Mouse (Mus musculus): ENCODE data around the gene Fam221b. TPM values are rescaled to one million over a fixed set of nuclear protein-coding genes. Genes with fewer than 3 reads are reported as not detected.
A peak's percentile ranks its signal among the peaks of the same experiment; 100 is the strongest.

Fam221b gene
- total RNA-seq, 2 experiments from 2014 or later: 0.10 to 0.19 TPM

DNA sequence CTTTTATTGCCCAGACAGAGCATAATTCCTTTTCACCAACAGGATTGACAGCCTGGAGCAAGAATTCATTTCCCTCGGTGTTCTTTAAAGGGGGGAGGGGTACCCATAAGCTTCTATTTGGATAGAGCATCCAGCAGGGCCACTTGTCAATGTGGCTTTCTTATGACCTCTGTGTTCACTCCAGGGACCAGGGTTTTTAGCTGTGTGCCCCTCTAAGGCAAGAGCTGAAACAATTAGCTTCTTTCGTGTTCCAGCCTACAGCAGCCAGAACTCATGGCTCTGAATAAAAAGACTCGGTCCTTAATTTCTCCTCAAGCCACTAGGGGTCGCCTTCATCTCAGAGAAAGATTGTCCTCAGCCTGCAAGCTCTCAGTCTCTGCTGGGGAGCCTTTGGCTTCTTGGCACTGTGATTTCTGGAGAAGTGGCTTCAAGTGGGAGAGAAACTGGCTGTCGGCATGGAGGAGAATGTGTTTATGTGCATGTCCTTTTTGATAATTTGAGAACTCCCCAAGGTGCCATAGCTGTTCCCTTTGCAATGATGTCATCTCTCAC is 38.8 kb downstream of the Fam221b start:
- DNase-seq: peak; percentile 75 to 87
- intact Hi-C loops (cut with DNase I): loop anchor here (1.0 to 10.0 kb wide), 4 partner anchors 37 to 235 kb away; partner anchors contain the start of genes Gba2 and Rgp1

DNA sequence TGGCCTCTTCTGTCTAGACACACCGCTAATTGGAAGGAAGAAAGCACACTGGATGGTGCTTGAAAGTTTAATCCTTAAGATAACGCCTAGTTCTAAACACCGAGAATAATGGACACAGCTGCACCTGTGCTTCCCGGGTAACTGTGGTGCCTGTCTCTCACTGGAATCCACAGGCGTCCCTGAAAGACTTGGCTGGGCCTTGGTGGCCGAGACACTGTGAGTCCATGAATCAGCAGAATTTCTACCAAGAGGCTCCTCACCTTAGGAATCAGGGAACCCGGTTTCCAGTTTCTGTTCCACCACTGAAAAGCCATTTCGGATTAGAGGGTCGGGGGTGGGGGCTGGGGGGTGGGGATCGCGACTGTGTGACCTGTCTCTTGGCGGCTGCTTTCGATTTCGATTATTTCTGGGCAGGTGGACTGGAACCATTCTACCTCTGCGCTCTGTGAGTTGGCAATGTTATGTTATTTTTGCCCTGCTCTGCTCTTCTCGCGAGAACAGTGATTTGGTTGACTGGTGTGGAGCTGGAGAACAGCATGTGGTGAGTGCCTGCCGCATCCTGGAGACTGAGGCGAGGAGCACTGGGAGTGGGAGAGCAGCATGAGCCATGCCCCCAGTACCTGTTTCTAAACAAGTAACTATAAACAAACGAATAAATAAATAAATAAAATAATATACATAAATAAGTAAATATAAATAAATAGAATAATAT is 39.7 kb downstream of the Fam221b start:
- no peak for DNase-seq
- intact Hi-C loops (cut with DNase I): no loop called here

DNA sequence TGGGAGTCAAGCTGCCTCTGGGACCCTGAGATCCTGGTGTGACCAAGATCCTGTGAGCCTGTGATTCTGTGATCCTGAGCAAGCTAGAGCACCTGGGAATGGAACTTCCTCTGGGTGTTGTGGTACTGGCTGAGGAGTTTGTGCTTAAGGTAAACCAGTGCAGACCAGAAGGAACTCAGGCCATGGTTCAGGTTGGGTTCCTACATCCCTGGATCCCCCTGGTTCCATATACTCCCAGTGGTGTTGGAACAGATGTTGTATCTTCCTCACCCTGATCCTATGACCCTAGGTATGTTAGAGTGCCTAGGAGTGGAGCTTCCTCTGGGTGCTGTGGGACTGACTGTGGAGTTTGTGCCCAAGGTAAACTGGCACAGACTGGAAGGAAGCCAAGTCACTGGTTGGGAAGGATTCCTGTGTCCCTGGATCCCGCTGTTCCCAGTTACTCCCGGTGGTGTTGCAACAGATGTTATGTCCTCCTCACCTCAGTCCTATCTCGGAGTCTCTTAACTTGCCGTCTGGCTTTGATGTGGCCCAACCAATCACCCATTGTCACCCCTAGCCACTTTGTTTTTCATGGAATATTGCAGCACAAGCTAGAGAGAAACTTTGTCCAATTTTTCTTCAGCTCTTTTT is 48.7 kb downstream of the Fam221b start:
- intact Hi-C loops (cut with DNase I): no loop called here
- no peak for DNase-seq

DNA sequence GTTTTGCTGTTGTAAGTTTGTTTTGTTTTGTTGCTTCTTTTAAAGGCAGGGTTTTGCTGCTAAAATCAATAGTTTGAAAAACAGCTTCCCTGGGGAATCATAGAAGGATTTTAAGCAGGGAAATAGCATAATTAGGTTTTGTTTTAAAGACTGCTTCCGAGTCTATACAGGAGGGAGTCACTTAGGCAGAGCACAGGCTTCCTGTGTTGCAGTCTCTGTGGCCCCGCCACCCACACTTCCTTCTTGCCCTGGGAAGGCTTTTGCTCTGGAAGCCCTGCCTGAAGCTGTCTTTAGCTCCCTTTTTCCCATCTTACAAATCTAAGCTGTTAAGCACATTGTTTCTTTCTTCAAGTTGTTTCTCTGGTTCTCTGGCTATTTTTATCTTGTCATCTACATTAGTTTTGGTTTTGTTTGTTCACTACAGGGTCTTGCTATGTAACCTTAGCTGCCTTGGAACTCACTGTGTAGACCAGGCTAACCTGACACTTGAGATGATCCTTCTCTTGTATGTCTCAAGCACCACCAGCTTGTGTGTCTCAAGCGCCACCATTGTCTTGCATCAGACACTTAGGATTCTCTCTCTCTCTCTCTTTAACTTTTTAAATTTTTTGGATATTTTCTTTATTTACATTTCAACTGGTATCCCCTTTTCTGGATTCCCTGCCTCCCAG is 55.8 kb downstream of the Fam221b start:
- intact Hi-C loops (cut with DNase I): no loop called here
- DNase-seq: peak in 1 of 2 experiments; percentile 28

DNA sequence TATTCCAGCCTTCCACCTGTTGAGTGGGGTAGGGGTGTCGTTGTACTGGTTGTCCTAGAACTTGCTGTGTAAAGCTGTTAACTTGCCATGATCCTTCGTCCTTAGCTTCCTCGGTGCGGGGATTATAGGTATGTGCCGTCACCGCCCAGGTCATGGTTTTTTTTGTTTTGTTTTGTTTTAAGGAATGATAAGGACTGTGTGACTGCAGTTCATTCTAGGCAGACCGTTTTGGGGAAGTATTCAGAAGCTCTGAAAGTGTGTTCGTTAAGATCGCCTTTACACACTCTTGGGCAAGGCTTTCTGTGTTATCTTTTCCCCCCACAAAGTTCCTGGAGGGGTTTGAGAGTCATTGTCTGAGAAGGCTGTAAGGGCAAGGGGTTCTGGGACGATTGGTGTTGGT is 56.4 kb downstream of the Fam221b start:
- intact Hi-C loops (cut with DNase I): no loop called here
- DNase-seq: no peak

Small RNAs within 50 kb of the gene (microRNA-seq; reads per million reads assigned to microRNA genes)
- gene Gm25262: 0 to 0.24 reads per million in 2 experiments

Other genes with a start within 250 kb of the Fam221b start
- under 1 TPM in 1 of 2 experiments, not detected in 1; 0.38 TPM for gene Fam166b, start 240.0 kb downstream of the Fam221b start, total RNA-seq (2021)
- 10 to 100 TPM; 32.3 to 35.7 TPM for gene Tesk1, start 227.2 kb downstream of the Fam221b start, total RNA-seq (2021)
- gene Cd72, start 214.5 kb downstream of the Fam221b start, total RNA-seq (2021): under 1 TPM; 0.59 to 0.88 TPM
- gene Sit1, start 185.4 kb downstream of the Fam221b start, total RNA-seq (2021): 1 to 10 TPM in 1 of 2 experiments, not detected in 1; 1.4 TPM
- 10 to 100 TPM; 25.9 to 27.1 TPM for gene Ccdc107, start 176.2 kb downstream of the Fam221b start, total RNA-seq (2021)
- gene Arhgef39, start 169.4 kb downstream of the Fam221b start, total RNA-seq (2021): 1 to 10 TPM; 1.6 to 2.8 TPM
- under 1 TPM; 0.17 TPM for gene Car9, start 162.2 kb downstream of the Fam221b start, total RNA-seq (2021)
- gene Tpm2, start 145.4 kb downstream of the Fam221b start, total RNA-seq (2021): 10 to 100 TPM; 34.2 to 38.5 TPM
- gene Creb3, start 106.8 kb downstream of the Fam221b start, total RNA-seq (2021): 10 to 100 TPM; 47.1 to 49.2 TPM
- 100 to 1,000 TPM; 111 to 135 TPM for gene Tln1, start 106.5 kb downstream of the Fam221b start, total RNA-seq (2021)
- gene Rgp1, start 90.4 kb downstream of the Fam221b start, total RNA-seq (2021): 10 to 100 TPM; 32.3 to 41.6 TPM
- gene Gba2, start 90.3 kb downstream of the Fam221b start, total RNA-seq (2021): 10 to 100 TPM; 14.3 to 14.6 TPM
- gene Msmp, start 84.7 kb downstream of the Fam221b start, total RNA-seq (2021): not detected
- 10 to 100 TPM; 40.6 to 43.6 TPM for gene Npr2, start 37.2 kb downstream of the Fam221b start, total RNA-seq (2021)
- under 1 TPM; 0.22 to 0.37 TPM for gene Spag8, start 15.6 kb downstream of the Fam221b start, total RNA-seq (2021)
- gene Hint2, start 12.7 kb downstream of the Fam221b start, total RNA-seq (2021): 100 to 1,000 TPM; 122 to 128 TPM
- gene Tmem8b, start 174 bp downstream of the Fam221b start, total RNA-seq (2021): 10 to 100 TPM; 16.4 TPM
- gene Olfr70, start 31.7 kb upstream of the Fam221b start, total RNA-seq (2021): not detected
- not detected for gene Olfr71, start 41.1 kb upstream of the Fam221b start, total RNA-seq (2021)
- 1 to 10 TPM; 4.7 to 5.1 TPM for gene Hrct1, start 58.0 kb upstream of the Fam221b start, total RNA-seq (2021)
- 1 to 10 TPM; 5.0 to 6.1 TPM for gene Spaar, start 60.9 kb upstream of the Fam221b start, total RNA-seq (2021)
- not detected for gene Olfr159, start 101.9 kb upstream of the Fam221b start, total RNA-seq (2021)
- not detected for gene Olfr156, start 154.8 kb upstream of the Fam221b start, total RNA-seq (2021)
- not detected for gene Olfr157, start 171.1 kb upstream of the Fam221b start, total RNA-seq (2021)
- not detected for gene Olfr155, start 182.4 kb upstream of the Fam221b start, total RNA-seq (2021)
- 10 to 100 TPM in 1 of 2 experiments, 1 to 10 TPM in 1; 8.1 to 10.1 TPM for gene Reck, start 206.4 kb upstream of the Fam221b start, total RNA-seq (2021)